Mouse (Mus musculus): ENCODE results near the gene Rasa2.
"Not testable (repeated sequence)": the region's sequence is repeated elsewhere in the genome, so short reads cannot be mapped to it uniquely, and the experiment has no call there.

Gene Rasa2

DNA sequence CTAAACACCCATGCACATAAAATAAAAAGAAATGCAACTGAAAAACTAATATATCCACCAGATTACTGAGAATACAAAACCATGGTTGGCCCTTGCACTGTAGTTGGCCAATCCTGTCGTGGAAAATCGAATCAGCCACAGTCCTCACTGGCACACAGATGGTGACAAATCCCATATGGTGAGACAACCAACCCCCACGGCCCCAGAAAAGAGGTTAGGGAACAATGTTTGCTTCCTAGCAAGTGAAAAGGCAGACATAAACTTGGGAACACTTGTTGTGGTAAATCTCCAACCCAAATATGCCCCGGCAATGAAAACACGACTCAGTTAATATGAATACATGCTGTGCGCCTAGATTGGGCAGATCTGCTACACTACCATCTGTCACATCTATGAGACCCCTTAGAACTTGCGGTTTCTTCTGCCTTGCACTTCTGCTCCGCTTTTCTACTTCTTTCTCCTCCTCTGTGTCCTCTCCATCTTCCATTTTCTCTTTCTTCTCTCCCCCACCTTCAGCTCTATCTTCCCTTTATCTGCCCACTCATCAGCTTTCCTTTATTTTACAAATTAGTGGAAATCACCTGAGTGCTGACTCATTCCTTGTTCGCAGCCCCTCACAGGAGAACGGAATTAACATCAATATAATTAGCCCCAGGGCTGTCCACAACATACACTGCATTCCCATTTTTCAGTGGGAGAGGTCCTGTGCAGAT lies 101.3 kb downstream of the Rasa2 start:
- DNase-seq (ENCODE audit: low spot score in 2 of 2): no peak

DNA sequence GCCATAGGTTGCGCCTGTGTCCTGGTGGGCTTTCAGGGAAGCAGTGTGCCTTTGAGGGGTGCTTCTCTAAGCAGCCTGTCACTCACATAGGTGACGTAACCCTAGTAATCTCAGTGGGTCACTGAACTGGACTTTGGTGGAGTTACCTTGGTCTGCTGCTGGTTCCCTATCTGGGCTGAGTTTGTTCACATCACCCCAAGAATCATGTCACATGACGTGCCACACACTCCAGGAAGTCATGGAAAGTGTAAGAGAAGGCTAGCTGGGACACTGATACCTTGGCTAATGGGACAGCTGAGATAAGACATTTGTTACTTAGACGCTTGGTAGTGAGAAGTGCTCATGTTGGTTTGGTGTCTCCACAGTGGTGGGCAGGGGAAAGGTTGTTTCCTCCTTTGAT lies 105.4 kb downstream of the Rasa2 start:
- DNase-seq (ENCODE audit: low spot score in 2 of 2): no peak

DNA sequence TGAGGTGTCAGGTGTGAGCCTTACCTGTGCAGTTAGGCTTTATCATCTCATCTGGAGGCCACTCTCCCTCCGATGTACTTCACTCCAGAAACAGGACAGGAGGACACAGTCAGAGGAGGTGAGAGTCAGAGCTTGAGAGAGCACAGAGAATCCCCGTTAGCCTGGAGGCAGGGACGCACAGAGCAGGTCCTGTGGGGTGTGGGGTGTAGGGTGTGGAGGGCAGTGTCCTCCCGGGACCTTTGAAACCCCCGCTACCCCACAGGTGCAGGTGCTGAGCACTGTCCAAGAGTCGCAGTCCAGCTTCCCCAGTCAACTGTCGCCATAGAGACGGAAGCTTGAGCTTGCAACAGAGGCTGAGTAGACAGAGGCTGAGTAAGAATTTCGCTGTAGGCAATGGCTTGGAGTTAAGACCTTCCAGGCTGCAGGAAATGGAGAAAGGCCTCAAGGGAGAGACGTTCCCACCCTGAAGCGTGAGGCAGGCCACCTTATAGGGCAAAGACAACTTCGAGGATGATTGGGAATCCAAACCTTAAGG lies 106.4 kb downstream of the Rasa2 start, which contains the start of gene Gm28729:
TSS of gene Gm28729 (minus strand) at position 293 of the 535 bp plus-strand sequence.
- DNase-seq (ENCODE audit: low spot score in 2 of 2): no peak

GRCm38 (mm10) chr9:96523148-96523547 lies 108.3 kb downstream of the Rasa2 start:
- no peak for DNase-seq (ENCODE audit: low spot score in 2 of 2)

DNA sequence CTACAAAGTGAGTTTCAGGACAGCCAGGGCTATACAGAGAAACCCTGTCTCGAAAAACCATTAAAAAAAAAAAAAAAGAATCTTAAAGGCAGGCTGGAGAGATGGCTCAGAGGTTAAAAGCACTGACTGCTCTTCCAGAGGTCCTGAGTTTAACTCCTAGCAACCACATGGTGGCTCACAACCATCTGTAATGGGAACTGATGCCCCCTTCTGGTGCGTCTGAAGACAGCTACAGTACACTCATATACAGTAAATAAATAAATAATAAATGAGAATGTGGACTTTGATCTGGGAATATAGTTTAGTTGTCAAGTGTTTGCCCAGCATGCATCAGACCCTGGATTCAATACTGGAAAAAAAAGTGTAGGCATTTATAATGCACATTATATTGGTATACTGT lies 109.8 kb downstream of the Rasa2 start:
- DNase-seq (ENCODE audit: low spot score in 2 of 2): not testable (repeated sequence)

- no peak for DNase-seq (ENCODE audit: low spot score in 2 of 2)
Measured at GRCm38 (mm10) chr9:96517429-96517828, 114.0 kb downstream of the Rasa2 start.

DNA sequence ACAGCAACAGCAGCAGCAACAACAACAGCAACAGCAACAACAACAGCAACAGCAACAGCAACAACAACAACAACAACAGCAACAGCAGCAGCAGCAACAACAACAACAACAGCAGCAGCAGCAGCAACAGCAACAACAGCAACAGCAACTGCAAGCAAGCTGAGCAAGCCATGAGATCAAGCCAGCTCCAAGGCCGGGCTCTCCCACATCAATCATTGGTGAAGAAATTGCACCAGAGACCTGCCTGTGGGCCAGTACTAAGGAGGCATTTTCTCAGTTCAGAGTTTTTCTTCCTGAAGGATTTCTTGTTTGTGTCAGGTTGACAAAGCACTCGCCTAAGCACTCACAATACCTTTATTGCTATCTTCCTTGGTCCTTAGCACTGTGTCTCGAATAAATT lies 114.6 kb downstream of the Rasa2 start:
- no peak for DNase-seq (ENCODE audit: low spot score in 2 of 2)

DNA sequence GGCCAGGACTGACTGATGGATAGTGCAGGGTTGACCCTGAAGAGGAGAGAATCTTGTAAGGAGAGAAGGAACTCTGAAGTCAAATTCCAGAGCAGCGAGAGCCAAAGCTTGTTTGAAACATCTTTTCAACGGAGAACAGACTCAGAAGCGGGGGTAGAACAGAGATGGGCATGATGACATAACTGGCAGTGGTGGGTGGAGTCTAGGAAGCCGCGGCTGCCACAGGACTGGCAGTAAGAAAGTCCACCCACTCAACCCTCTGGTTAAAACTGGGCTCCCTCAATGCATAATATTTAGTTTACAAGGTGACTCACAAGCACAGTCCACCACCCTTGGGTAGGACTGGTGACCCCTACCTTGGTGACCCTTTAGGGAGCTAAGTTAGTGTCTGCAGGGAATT lies 115.7 kb downstream of the Rasa2 start:
- no peak for DNase-seq (ENCODE audit: low spot score in 2 of 2)

- no peak for DNase-seq (ENCODE audit: low spot score in 2 of 2)
Measured at GRCm38 (mm10) chr9:96514278-96514677, 117.1 kb downstream of the Rasa2 start.

DNA sequence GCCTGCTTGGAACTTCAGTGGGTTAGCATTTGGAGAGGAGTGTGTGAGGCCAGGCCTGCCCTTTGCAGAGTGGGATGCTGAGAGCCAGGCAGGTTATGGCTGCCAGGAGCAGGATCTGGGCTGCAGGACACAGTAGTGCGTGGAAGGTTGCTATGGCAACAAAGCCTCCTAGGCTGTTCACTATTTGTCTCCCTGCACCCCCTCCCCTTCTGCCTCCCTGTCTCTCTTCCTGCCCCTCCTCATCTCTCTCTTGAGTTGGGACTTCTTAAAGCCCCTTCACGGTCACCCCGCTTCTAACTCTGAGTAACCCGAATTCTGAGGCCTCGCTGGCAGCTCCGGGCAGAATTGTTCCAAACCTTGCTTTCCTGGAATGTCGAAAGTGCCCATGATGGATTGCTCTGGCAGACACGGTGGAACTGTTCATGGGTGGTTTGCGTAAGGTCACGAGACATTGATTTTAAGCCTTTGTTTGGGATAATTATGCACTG lies 125.4 kb downstream of the Rasa2 start:
- DNase-seq (ENCODE audit: low spot score in 2 of 2): peak; percentile 58 to 78

DNA sequence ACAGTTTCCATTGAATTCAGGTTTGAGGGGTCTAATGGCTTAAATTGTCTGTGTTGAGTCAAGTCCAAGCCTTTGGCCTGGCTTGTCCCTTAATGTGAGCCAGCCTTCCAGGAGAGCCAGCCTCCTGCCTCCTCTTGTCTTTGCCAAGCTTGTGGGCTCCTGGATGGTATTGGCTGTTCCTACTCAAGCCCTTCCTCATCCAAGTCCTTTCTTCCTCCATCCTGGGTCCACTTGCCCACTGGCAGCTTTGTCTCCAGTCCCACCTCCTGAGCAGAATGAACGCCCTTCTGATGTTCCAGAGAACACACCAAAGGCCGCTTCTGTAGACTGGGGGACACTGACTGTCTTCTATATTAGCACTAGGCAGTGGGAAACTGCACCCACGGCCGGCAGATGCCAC lies 126.3 kb downstream of the Rasa2 start:
- DNase-seq (ENCODE audit: low spot score in 2 of 2): no peak

GRCm38 (mm10) chr9:96504116-96504895 lies 127.1 kb downstream of the Rasa2 start:
- no peak for DNase-seq (ENCODE audit: low spot score in 2 of 2)

GRCm38 (mm10) chr9:96502856-96503610 lies 128.4 kb downstream of the Rasa2 start:
- DNase-seq (ENCODE audit: low spot score in 2 of 2): peak; percentile 43 to 50

GRCm38 (mm10) chr9:96501217-96501616 lies 130.2 kb downstream of the Rasa2 start:
- no peak for DNase-seq (ENCODE audit: low spot score in 2 of 2)

- DNase-seq (ENCODE audit: low spot score in 2 of 2): no peak
Measured at GRCm38 (mm10) chr9:96493212-96493611, 138.2 kb downstream of the Rasa2 start.

- DNase-seq (ENCODE audit: low spot score in 2 of 2): no peak
Measured at GRCm38 (mm10) chr9:96491810-96492209, 139.6 kb downstream of the Rasa2 start.

All from right cerebral cortex, postnatal 10 days (tissue).